Mouse (Mus musculus): ENCODE measurements around the gene Fam177a. TPM values are rescaled to one million over a fixed set of nuclear protein-coding genes. Genes with fewer than 3 reads are reported as not detected.
"Not testable (repeated sequence)": the region's sequence is repeated elsewhere in the genome, so short reads cannot be mapped to it uniquely, and the experiment has no call there.

The Fam177a gene
- 10.3 and 12.7 TPM in 2 replicates for polyA plus RNA-seq (2016; fragmentation: Nextera tagmentation; extraction: Ambion mirVana)

DNA sequence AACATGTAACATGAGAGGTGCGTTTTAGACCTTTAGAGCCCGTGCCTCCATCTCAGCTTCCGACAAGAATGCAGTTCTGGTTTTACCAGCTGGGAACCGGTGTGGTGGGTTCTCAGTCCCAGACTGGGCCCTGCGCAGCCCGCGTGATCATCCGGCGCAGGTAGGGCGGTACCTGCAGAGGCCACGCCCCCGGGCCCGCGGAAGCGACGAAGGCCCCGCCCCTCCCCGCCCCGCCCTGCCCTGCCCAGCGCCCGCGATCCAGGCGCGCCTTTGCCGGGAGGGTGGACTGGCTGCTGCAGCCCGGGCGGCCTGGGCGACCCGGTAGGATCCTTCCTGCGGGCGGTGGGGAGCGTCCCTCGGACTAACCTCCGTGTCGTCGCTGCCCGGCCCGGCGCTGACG lies at the start of gene Fam177a:
Gene Fam177a, plus strand, starts transcription at position 228 of the 400 bp plus-strand sequence.
- not testable (repeated sequence) for H3K4me3 ChIP-seq; H3K27ac ChIP-seq; H3K4me1 ChIP-seq (replicated peaks); H3K27me3 ChIP-seq (ENCODE audit: insufficient read depth, poor library complexity, severe bottlenecking); H3K9me3 ChIP-seq; DNase-seq (ENCODE audit: low spot score); H3K36me3 ChIP-seq
- no CpG with 5 or more reads among the region's 40 CpGs for WGBS

GRCm38 (mm10) chr12:55075296-55075695 lies 49.0 kb upstream of the Fam177a start:
- Histone ChIP-seq H3K9me3 (no peaks in the 10 kb centered on the region), H3K27me3 (ENCODE audit: insufficient read depth, poor library complexity, severe bottlenecking) (no peaks in the 10 kb centered on the region), H3K36me3 (peaks cover 8% of the 10 kb centered on the region), H3K27ac (no peak overlapping the region), H3K4me1 (replicated peaks) (peaks cover 7% of the 10 kb centered on the region; the same call in 1 of the 2 replicates), H3K4me3 (no peak overlapping the region)
- 92% methylated on average over 2 of the region's 2 CpGs for WGBS
- DNase-seq (ENCODE audit: low spot score): no peak

- not testable (repeated sequence) for H3K9me3 ChIP-seq; H3K27me3 ChIP-seq (ENCODE audit: insufficient read depth, poor library complexity, severe bottlenecking); H3K4me3 ChIP-seq; H3K36me3 ChIP-seq; DNase-seq (ENCODE audit: low spot score); H3K27ac ChIP-seq; H3K4me1 ChIP-seq (replicated peaks)
- 64% methylated on average over 2 of the region's 2 CpGs for WGBS
Observed at GRCm38 (mm10) chr12:55078706-55079105, 45.6 kb upstream of the Fam177a start.

- not testable (repeated sequence) for H3K9me3 ChIP-seq; H3K36me3 ChIP-seq; H3K27me3 ChIP-seq (ENCODE audit: insufficient read depth, poor library complexity, severe bottlenecking); H3K4me1 ChIP-seq (replicated peaks)
- Histone ChIP-seq H3K4me3 (peak within 1 kb of the TSS; percentile 72), H3K27ac (peak within 1 kb of the TSS; percentile 88)
- peak; percentile 97 for DNase-seq (ENCODE audit: low spot score)
- under 1% methylated on average over 60 of the region's 60 CpGs for WGBS
Observed at GRCm38 (mm10) chr12:55079726-55080600, 44.3 kb upstream of the Fam177a start, which contains the start of the genes 2700097O09Rik and Srp54a. 2700097O09Rik (minus strand) TSS chr12:55080110. Srp54a (plus strand) TSS chr12:55080262.

DNA sequence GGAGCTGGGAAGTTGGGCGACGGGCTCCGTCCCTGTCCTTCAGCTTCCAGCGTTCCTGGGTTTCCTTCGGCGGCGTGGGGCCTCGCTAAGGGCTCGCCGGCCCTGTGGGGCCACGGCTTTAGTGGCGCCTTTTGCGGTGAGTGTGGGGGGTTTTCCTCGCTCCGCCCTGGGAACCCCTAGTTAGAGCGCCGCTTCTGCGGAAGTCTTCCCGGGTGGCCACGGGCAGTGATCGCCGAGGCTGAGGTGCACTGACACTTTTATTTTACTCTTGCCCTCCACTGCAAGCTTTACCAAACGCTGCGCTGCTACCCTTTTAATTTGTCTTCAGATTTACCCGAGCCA lies 43.7 kb upstream of the Fam177a start:
- not testable (repeated sequence) for H3K27me3 ChIP-seq (ENCODE audit: insufficient read depth, poor library complexity, severe bottlenecking); DNase-seq (ENCODE audit: low spot score); H3K4me1 ChIP-seq (replicated peaks); H3K36me3 ChIP-seq; H3K9me3 ChIP-seq
- under 1% methylated on average over 25 of the region's 25 CpGs for WGBS
- Histone ChIP-seq H3K27ac (peak overlapping the region; percentile 88), H3K4me3 (peak overlapping the region; percentile 72)

- H3K36me3 ChIP-seq; H3K27me3 ChIP-seq (ENCODE audit: insufficient read depth, poor library complexity, severe bottlenecking); H3K4me3 ChIP-seq; H3K9me3 ChIP-seq; DNase-seq (ENCODE audit: low spot score); H3K4me1 ChIP-seq (replicated peaks); H3K27ac ChIP-seq: not testable (repeated sequence)
- WGBS: 95% methylated on average over 2 of the region's 7 CpGs
Observed at GRCm38 (mm10) chr12:55092127-55092526, 32.1 kb upstream of the Fam177a start.

DNA sequence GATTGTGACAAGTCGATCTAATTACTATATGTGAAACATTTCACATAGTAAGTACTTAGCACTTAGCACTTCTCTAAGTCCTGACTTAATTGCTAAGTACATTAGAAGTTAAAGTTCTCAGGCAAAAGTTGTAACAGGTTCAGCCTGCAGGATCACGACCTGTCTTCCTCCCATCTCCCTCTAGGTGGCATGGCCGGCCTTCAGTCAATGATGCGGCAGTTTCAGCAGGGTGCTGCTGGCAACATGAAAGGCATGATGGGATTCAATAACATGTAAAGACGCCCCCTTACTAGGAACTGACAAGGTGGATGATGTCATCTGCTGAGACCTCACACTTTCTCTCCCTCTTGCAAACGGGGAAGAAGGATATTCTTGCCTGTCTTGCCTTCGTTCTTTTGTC lies 11.7 kb upstream of the Fam177a start:
- H3K4me1 ChIP-seq (replicated peaks); H3K27ac ChIP-seq; DNase-seq (ENCODE audit: low spot score); H3K9me3 ChIP-seq; H3K36me3 ChIP-seq; H3K4me3 ChIP-seq; H3K27me3 ChIP-seq (ENCODE audit: insufficient read depth, poor library complexity, severe bottlenecking): not testable (repeated sequence)
- no CpG with 5 or more reads among the region's 7 CpGs for WGBS

DNA sequence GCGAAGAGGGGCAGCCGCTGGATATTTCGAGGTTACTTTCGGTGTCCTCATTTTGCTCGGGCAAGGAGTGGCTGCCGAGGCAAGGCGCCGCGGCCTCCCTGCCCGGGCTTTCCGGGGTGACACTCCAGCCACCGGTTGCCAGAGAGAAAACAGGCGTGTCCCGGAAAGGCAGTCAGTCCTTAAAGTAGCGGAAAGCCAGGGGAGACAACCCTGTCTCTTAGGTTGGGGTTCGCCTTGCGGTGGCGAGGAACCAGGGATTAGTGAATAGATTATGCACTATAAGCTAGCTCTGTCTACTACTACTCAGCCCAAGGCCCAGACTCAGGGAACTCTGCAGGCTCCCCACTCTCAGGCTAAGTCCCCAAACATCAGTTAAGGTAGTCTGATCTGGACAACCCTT lies 462 bp downstream of the Fam177a start:
- no CpG with 5 or more reads among the region's 18 CpGs for whole genome bisulfite sequencing

GRCm38 (mm10) chr12:55135540-55135939 lies 11.3 kb downstream of the Fam177a start:
- H3K27ac ChIP-seq: not testable (repeated sequence)

More for the DNA sequence above, 462 bp downstream of the Fam177a start:
- not testable (repeated sequence) for H3K4me1 ChIP-seq (replicated peaks); H3K4me3 ChIP-seq; DNase-seq (ENCODE audit: low spot score); H3K27ac ChIP-seq; H3K36me3 ChIP-seq; H3K9me3 ChIP-seq; H3K27me3 ChIP-seq (ENCODE audit: insufficient read depth, poor library complexity, severe bottlenecking)

DNA sequence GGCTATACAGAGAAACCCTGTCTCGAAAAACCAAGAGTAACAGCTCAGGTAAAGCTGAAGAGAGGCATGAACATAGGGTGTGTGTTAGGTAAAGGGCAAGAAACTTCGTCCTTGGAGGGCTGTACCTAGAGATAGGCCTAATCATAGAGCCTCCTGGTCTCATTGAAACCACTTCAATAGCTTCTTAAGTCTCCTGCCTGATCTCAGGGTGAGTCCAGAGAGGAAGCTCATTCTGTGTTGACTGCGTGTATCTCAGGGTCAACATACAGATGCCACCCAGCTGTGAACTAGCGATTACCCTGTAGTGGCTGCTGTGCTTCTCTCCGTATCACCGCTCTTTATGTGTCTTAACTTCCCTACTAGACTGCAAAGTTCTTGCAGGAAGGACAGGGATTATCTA lies 13.6 kb downstream of the Fam177a start:
- H3K27me3 ChIP-seq (ENCODE audit: insufficient read depth, poor library complexity, severe bottlenecking): not testable (repeated sequence)
- WGBS: no CpG with 5 or more reads among the region's 6 CpGs

More at GRCm38 (mm10) chr12:55135540-55135939, 11.3 kb downstream of the Fam177a start:
- H3K9me3 ChIP-seq; H3K4me3 ChIP-seq; H3K36me3 ChIP-seq; H3K4me1 ChIP-seq (replicated peaks); H3K27me3 ChIP-seq (ENCODE audit: insufficient read depth, poor library complexity, severe bottlenecking); DNase-seq (ENCODE audit: low spot score): not testable (repeated sequence)
- no CpG with 5 or more reads among the region's 6 CpGs for WGBS

GRCm38 (mm10) chr12:55154559-55155448 lies 30.5 kb downstream of the Fam177a start, which contains the start of gene Srp54b:
Srp54b (plus strand) TSS chr12:55155104.
- DNase-seq (ENCODE audit: low spot score); H3K4me1 ChIP-seq (replicated peaks); H3K9me3 ChIP-seq; H3K36me3 ChIP-seq; H3K27ac ChIP-seq; H3K27me3 ChIP-seq (ENCODE audit: insufficient read depth, poor library complexity, severe bottlenecking): not testable (repeated sequence)
- no CpG with 5 or more reads among the region's 57 CpGs for WGBS
- peak within 1 kb of the TSS; percentile 42 for H3K4me3 ChIP-seq

More for the DNA sequence above, 13.6 kb downstream of the Fam177a start:
- H3K36me3 ChIP-seq; H3K4me3 ChIP-seq; DNase-seq (ENCODE audit: low spot score); H3K27ac ChIP-seq; H3K4me1 ChIP-seq (replicated peaks); H3K9me3 ChIP-seq: not testable (repeated sequence)

GRCm38 (mm10) chr12:55155449-55155783 lies 31.1 kb downstream of the Fam177a start:
- H3K36me3 ChIP-seq; H3K27me3 ChIP-seq (ENCODE audit: insufficient read depth, poor library complexity, severe bottlenecking); H3K9me3 ChIP-seq; DNase-seq (ENCODE audit: low spot score); H3K4me1 ChIP-seq (replicated peaks); H3K27ac ChIP-seq: not testable (repeated sequence)
- peak overlapping the region; percentile 42 for H3K4me3 ChIP-seq
- under 1% methylated on average over 13 of the region's 24 CpGs for WGBS

DNA sequence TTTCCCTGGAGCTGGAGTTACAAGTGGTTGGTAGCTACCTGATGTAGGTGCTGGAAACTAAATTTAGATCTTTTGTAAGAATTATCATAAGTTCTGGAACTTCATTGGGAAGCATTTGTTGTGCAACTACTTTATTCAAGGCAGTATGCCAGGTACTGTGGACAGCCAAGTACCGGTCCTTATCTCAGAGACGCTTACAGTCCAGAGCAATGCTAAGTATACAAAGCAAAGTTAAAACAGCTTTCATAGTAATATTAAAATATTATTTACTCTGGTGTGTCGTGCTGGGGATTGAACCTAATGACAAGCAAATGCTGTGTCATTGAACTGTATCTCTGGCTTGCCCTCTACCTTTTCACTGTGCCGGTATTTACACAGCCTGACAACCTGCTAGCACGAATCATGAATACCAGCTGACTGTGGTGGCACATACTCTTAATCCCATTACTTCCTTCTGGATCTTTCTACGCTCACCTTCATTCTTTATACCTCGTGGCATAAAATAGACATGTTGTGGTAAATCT lies 42.8 kb downstream of the Fam177a start:
- no CpG with 5 or more reads among the region's 7 CpGs for WGBS
- DNase-seq (ENCODE audit: low spot score); H3K36me3 ChIP-seq; H3K27me3 ChIP-seq (ENCODE audit: insufficient read depth, poor library complexity, severe bottlenecking); H3K9me3 ChIP-seq; H3K4me1 ChIP-seq (replicated peaks); H3K4me3 ChIP-seq; H3K27ac ChIP-seq: not testable (repeated sequence)
